Mouse (Mus musculus) WW6 (cell line): ENCODE data around the gene Zfp444.
"Not testable (repeated sequence)": the region's sequence is repeated elsewhere in the genome, so short reads cannot be mapped to it uniquely, and the experiment has no call there.

ENCODE experiments used
- DNase-seq: peaks from one replicate; pipeline ENCODE4 v3.0.0-alpha.2; 2013; ENCODE audit warnings: low read depth, low spot score

The Zfp444 gene

GRCm38 (mm10) chr7:6213144-6213543, 41.1 kb downstream of the Zfp444 start:
- peak; percentile 49 for DNase-seq

GRCm38 (mm10) chr7:6214691-6215090, 42.7 kb downstream of the Zfp444 start:
- not testable (repeated sequence) for DNase-seq

- DNase-seq = no peak
Observed at GRCm38 (mm10) chr7:6220147-6220546, 48.1 kb downstream of the Zfp444 start.

- DNase-seq = no peak
Observed at GRCm38 (mm10) chr7:6221978-6222377, 50.0 kb downstream of the Zfp444 start, which contains the start of gene Zscan5b. TSS of gene Zscan5b (plus strand) at chr7:6222278.

- peak; percentile 60 for DNase-seq
Observed at GRCm38 (mm10) chr7:6228491-6228890, 56.5 kb downstream of the Zfp444 start.

GRCm38 (mm10) chr7:6239787-6240186, 67.8 kb downstream of the Zfp444 start:
- no peak for DNase-seq

- not testable (repeated sequence) for DNase-seq
Observed at GRCm38 (mm10) chr7:6240841-6241425, 68.9 kb downstream of the Zfp444 start.
